Mouse (Mus musculus): ENCODE data around the gene Morc4.

GRCm38 (mm10) chrX:139780988-139781387 lies 90.5 kb downstream of the Morc4 start:
- no peak for TF ChIP-seq CTCF (IDR thresholded peaks at IDR 0.05; ENCODE audit: low read depth, low read length)
- TF ChIP-seq TAL1 (conservative IDR thresholded peaks at IDR 0.05; ENCODE audit: low read depth, low read length) = peak; percentile 51; the same call in 1 of the 2 replicates
